Mouse (Mus musculus) brain, embryonic 14.5 days (tissue): ENCODE data around the gene Atxn1.

Experiments
- CTCF ChIP-seq: fragments of 200-500 bp; IDR thresholded peaks from 2 replicates; pipeline ENCODE4 v1.5.1; 2012; ENCODE audit warnings: inconsistent platforms, mild to moderate bottlenecking, moderate library complexity, borderline replicate concordance; ENCODE audit not compliant: insufficient read depth, insufficient read length; ENCODE audit errors: extremely low read depth
- POLR2A ChIP-seq: fragments of 200-500 bp; IDR thresholded peaks from 2 replicates; pipeline ENCODE4 v1.6.1; 2012; ENCODE audit warnings: mild to moderate bottlenecking, inconsistent platforms, borderline replicate concordance; ENCODE audit not compliant: poor library complexity, insufficient read depth, insufficient read length, severe bottlenecking; ENCODE audit errors: extremely low read depth

DNA sequence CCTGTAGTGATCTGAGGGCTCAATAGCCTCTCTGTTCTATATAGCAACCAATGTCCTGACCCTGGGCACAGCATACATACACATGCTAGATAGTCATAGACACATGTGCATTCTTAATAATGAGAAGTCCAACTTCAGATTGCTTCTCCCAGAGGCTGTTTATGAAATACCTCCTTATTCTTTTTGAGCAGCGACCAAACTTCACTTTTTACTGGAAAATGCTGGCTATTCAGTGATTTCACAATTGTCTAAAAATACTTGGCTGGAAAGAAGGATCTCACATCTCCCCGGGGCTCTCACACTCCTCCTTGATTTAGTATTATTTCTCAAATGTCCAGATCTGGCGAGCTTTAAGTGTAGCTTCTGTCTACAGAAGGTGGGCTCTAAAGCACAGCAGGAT lies 171.0 kb downstream of the Atxn1 start:
- TF ChIP-seq POLR2A (no peak), CTCF (no peak)
